Mouse (Mus musculus) CD4-positive helper T cell, adult 2 months (primary cell): Measurements from ENCODE around the gene Gpr87.
"Not testable (repeated sequence)": the region's sequence is repeated elsewhere in the genome, so short reads cannot be mapped to it uniquely, and the experiment has no call there.

Experiments used
- DNase-seq: peaks from one replicate; pipeline ENCODE4 v3.0.0-alpha.2; 2012; ENCODE audit warnings: low read depth, missing footprints, low spot score

The Gpr87 gene

GRCm38 (mm10) chr3:59191674-59192073 lies 3.2 kb downstream of the Gpr87 start:
- DNase-seq = no peak

GRCm38 (mm10) chr3:59187336-59187735 lies 7.6 kb downstream of the Gpr87 start:
- no peak for DNase-seq

- no peak for DNase-seq
Measured at GRCm38 (mm10) chr3:59185662-59186061, 9.2 kb downstream of the Gpr87 start.

- DNase-seq = no peak
Measured at GRCm38 (mm10) chr3:59182129-59182528, 12.8 kb downstream of the Gpr87 start.

GRCm38 (mm10) chr3:59181134-59181533 lies 13.8 kb downstream of the Gpr87 start:
- DNase-seq = no peak

GRCm38 (mm10) chr3:59176871-59177270 lies 18.0 kb downstream of the Gpr87 start:
- no peak for DNase-seq

- peak; percentile 54 for DNase-seq
Measured at GRCm38 (mm10) chr3:59175234-59175633, 19.7 kb downstream of the Gpr87 start.

- DNase-seq = no peak
Measured at GRCm38 (mm10) chr3:59174426-59175154, 20.3 kb downstream of the Gpr87 start.

GRCm38 (mm10) chr3:59169921-59170627 lies 24.8 kb downstream of the Gpr87 start:
- no peak for DNase-seq

GRCm38 (mm10) chr3:59169215-59169614 lies 25.7 kb downstream of the Gpr87 start:
- DNase-seq = no peak

GRCm38 (mm10) chr3:59168476-59168875 lies 26.4 kb downstream of the Gpr87 start:
- peak; percentile 13 for DNase-seq

- no peak for DNase-seq
Measured at GRCm38 (mm10) chr3:59167417-59168054, 27.4 kb downstream of the Gpr87 start.

GRCm38 (mm10) chr3:59160465-59160864 lies 34.4 kb downstream of the Gpr87 start:
- DNase-seq = no peak

GRCm38 (mm10) chr3:59157048-59157447 lies 37.9 kb downstream of the Gpr87 start:
- no peak for DNase-seq

GRCm38 (mm10) chr3:59155404-59155803 lies 39.5 kb downstream of the Gpr87 start:
- DNase-seq = no peak

- no peak for DNase-seq
Measured at GRCm38 (mm10) chr3:59154888-59155287, 40.0 kb downstream of the Gpr87 start.

GRCm38 (mm10) chr3:59153424-59153823 lies 41.5 kb downstream of the Gpr87 start, which contains the start of gene P2ry14:
Gene P2ry14 (minus strand): TSS chr3:59153618.
- DNase-seq = no peak

- no peak for DNase-seq
Measured at GRCm38 (mm10) chr3:59150624-59151023, 44.3 kb downstream of the Gpr87 start.

GRCm38 (mm10) chr3:59149646-59150045 lies 45.3 kb downstream of the Gpr87 start:
- DNase-seq = no peak

- DNase-seq = no peak
Measured at GRCm38 (mm10) chr3:59145194-59145593, 49.7 kb downstream of the Gpr87 start.

- DNase-seq = no peak
Measured at GRCm38 (mm10) chr3:59141507-59142305, 53.2 kb downstream of the Gpr87 start.

- not testable (repeated sequence) for DNase-seq
Measured at GRCm38 (mm10) chr3:59140941-59141340, 54.0 kb downstream of the Gpr87 start.
